In genomic region chr13:49117563-49117962, GRCm38 (mm10) we compare ENCODE assay signal across 17 mouse cellular contexts. TPM values are rescaled to one million over a fixed set of nuclear protein-coding genes. Genes with fewer than 3 reads are reported as not detected.
DNase-seq lines count a peak whose midpoint lies in the region; ATAC-seq and TF ChIP-seq lines count a peak whose summit lies in the region.
"Had no signal": no experiment of that assay in that cellular context is flagged by ENCODE, and none has a peak within 500 bp of the region (broad histone marks: within the 10 kb centered on the region; RNA-seq: fewer than 3 reads in every experiment).

No protein-coding gene starts in this region.

- H3K9me3 ChIP-seq in lung, embryonic 14.5 days (ENCODE audit: low read depth, low read length), result no peaks in the 10 kb centered on the region
- no peaks in the 10 kb centered on the region for H3K9me3 ChIP-seq in ES-Bruce4 (replicated peaks; ENCODE audit: control insufficient read depth, insufficient read depth, low read length, poor library complexity, severe bottlenecking)
- no peaks in the 10 kb centered on the region for H3K9me3 ChIP-seq in forebrain, embryonic 11.5 days (ENCODE audit: control insufficient read depth, low read length)
- H3K9me3 ChIP-seq: forebrain, embryonic 15.5 days; liver, embryonic 13.5 days; midbrain, embryonic 15.5 days had no signal

- H3K36me3 ChIP-seq in lung, embryonic 14.5 days (ENCODE audit: insufficient read depth), result no peaks in the 10 kb centered on the region
- no peaks in the 10 kb centered on the region for H3K36me3 ChIP-seq in ES-Bruce4 (ENCODE audit: control insufficient read depth, insufficient read depth, low read length, poor library complexity, severe bottlenecking)
- H3K36me3 ChIP-seq in forebrain, embryonic 11.5 days (ENCODE audit: control insufficient read depth, insufficient read depth, low read length), result no peaks in the 10 kb centered on the region
- H3K36me3 ChIP-seq: forebrain, embryonic 15.5 days; liver, embryonic 13.5 days; midbrain, embryonic 15.5 days had no signal

- no peak overlapping the region for H3K9ac ChIP-seq in lung, embryonic 14.5 days
- no peak overlapping the region for H3K9ac ChIP-seq in ES-Bruce4 (ENCODE audit: low read depth, poor library complexity, severe bottlenecking)
- no peak overlapping the region for H3K9ac ChIP-seq in forebrain, embryonic 11.5 days (ENCODE audit: low read length)
- H3K9ac ChIP-seq: forebrain, embryonic 15.5 days; hindbrain, embryonic 14.5 days; liver, embryonic 13.5 days; midbrain, embryonic 15.5 days had no signal

- 86% methylated on average over 8 of the region's 8 CpGs for WGBS in lung, embryonic 14.5 days
- 90% methylated on average over 8 of the region's 8 CpGs for WGBS in forebrain, embryonic 11.5 days

- TF ChIP-seq CTCF in lung, embryonic 14.5 days (IDR thresholded peaks at IDR 0.05; ENCODE audit: low read depth), result peak; percentile 20; the same call in 1 of the 2 replicates
- peak; percentile 26 for TF ChIP-seq CTCF in ES-Bruce4 (IDR thresholded peaks at IDR 0.05; ENCODE audit: low read depth, low read length)

- TF ChIP-seq EP300 in ES-Bruce4 (IDR thresholded peaks at IDR 0.05; ENCODE audit: insufficient read depth, low read depth, low read length), result no peak

- TF ChIP-seq POLR2A in ES-Bruce4 (IDR thresholded peaks at IDR 0.05; ENCODE audit: insufficient read depth, low read length), result no peak

- H3K4me2 ChIP-seq in lung, embryonic 14.5 days, result no peak overlapping the region
- H3K4me2 ChIP-seq in forebrain, embryonic 11.5 days (ENCODE audit: low read depth, low read length, severe bottlenecking), result no peak overlapping the region
- H3K4me2 ChIP-seq: forebrain, embryonic 15.5 days; hindbrain, embryonic 14.5 days; liver, embryonic 13.5 days; midbrain, embryonic 15.5 days had no signal

- intact Hi-C loops in heart, postnatal 36 days (cut with DNase I), result no loop called here

- H3K27ac ChIP-seq in lung, embryonic 14.5 days (ENCODE audit: low read depth), result no peak overlapping the region
- no peak overlapping the region for H3K27ac ChIP-seq in ES-Bruce4 (ENCODE audit: insufficient read depth, low read length)
- no peak overlapping the region for H3K27ac ChIP-seq in forebrain, embryonic 11.5 days (ENCODE audit: low read depth, low read length)
- H3K27ac ChIP-seq: forebrain, embryonic 15.5 days; hindbrain, embryonic 14.5 days; liver, embryonic 13.5 days; macrophage; midbrain, embryonic 15.5 days had no signal

- ATAC-seq in lung, embryonic 14.5 days (ENCODE audit: insufficient read depth), result no peak
- ATAC-seq in megakaryocyte-erythroid progenitor cell, adult 5-6 weeks (replicated peaks; ENCODE audit: low FRiP score, low TSS enrichment, poor library complexity, severe bottlenecking), result no peak
- no peak for ATAC-seq in forebrain, embryonic 11.5 days (replicated peaks; ENCODE audit: low FRiP score)
- ATAC-seq: forebrain, embryonic 15.5 days; midbrain, embryonic 15.5 days had no signal

- H3K27me3 ChIP-seq in lung, embryonic 14.5 days (ENCODE audit: insufficient read depth, low read length), result no peaks in the 10 kb centered on the region
- no peaks in the 10 kb centered on the region for H3K27me3 ChIP-seq in ES-Bruce4 (ENCODE audit: control insufficient read depth, insufficient read depth, low read length, poor library complexity, severe bottlenecking)
- no peaks in the 10 kb centered on the region for H3K27me3 ChIP-seq in forebrain, embryonic 11.5 days (ENCODE audit: control insufficient read depth, insufficient read depth, low read length)
- H3K27me3 ChIP-seq: forebrain, embryonic 15.5 days; liver, embryonic 13.5 days; midbrain, embryonic 15.5 days had no signal

- H3K4me1 ChIP-seq in lung, embryonic 14.5 days (ENCODE audit: insufficient read depth), result no peaks in the 10 kb centered on the region
- no peaks in the 10 kb centered on the region for H3K4me1 ChIP-seq in ES-Bruce4 (ENCODE audit: control insufficient read depth, insufficient read depth, low read length)
- no peaks in the 10 kb centered on the region for H3K4me1 ChIP-seq in forebrain, embryonic 11.5 days (replicated peaks; ENCODE audit: control insufficient read depth, insufficient read depth, low read length)
- H3K4me1 ChIP-seq: liver, embryonic 13.5 days had no signal

- DNase-seq in heart, adult 11 months, result peak; percentile 40
- DNase-seq in heart, postnatal 36 days, result no peak
- no peak for DNase-seq in lung, embryonic 14.5 days
- DNase-seq in lung, postnatal 36 days, result no peak
- peak; percentile 29 for DNase-seq in induced T-regulatory cell, adult 2 months (ENCODE audit: low read depth)
- no peak for DNase-seq in forebrain, embryonic 11.5 days (ENCODE audit: low spot score)
- DNase-seq: cerebellum, adult 11 months; embryo, embryonic 11 days; gastrocnemius, postnatal 25 days; kidney, adult 8-10 months; liver, embryonic 13.5 days had no signal

- no peak overlapping the region for H3K4me3 ChIP-seq in lung, embryonic 14.5 days (ENCODE audit: low read depth, low read length)
- H3K4me3 ChIP-seq in ES-Bruce4 (ENCODE audit: low read depth, low read length), result no peak overlapping the region
- H3K4me3 ChIP-seq in forebrain, embryonic 11.5 days (ENCODE audit: low read depth, low read length), result no peak overlapping the region
- H3K4me3 ChIP-seq: forebrain, embryonic 15.5 days; liver, embryonic 13.5 days; midbrain, embryonic 15.5 days had no signal

RNA-seq across cellular contexts. Expression of gene Wnk2, which starts 30.3 kb away (rescaled TPM):
- 10 to 100 TPM; 75.0 to 77.2 TPM for total RNA-seq in heart, postnatal 36 days (2021)
- 1.5 and 1.8 TPM in 2 replicates for polyA plus RNA-seq in lung, embryonic 14.5 days (2014; fragmentation: Nextera tagmentation; extraction: Ambion mirVana)
- polyA plus RNA-seq in ES-Bruce4 (2011; ENCODE audit: insufficient read depth, insufficient read length, low read depth, missing spikeins), result 6.1 and 7.9 TPM in 2 replicates
- 0.24 TPM in 1 of 2 replicates, not detected in the other for total RNA-seq in megakaryocyte-erythroid progenitor cell, adult 5-6 weeks (2014; fragmentation: Nextera tagmentation)
- not detected in 2 replicates for total RNA-seq in megakaryocyte-erythroid progenitor cell, adult 5-6 weeks (2017)
- polyA plus RNA-seq in forebrain, embryonic 11.5 days (2014; fragmentation: Nextera tagmentation; extraction: Ambion mirVana), result 10.3 and 10.7 TPM in 2 replicates
- polyA plus RNA-seq: macrophage had no signal

Comparison
In these comparisons a context has a peak if more than half of its experiments do, and no peak if none do; other contexts are left out.
1. DNase-seq: peak in heart, adult 11 months (single experiment) and induced T-regulatory cell, adult 2 months (single experiment); none in heart, postnatal 36 days (0 of 2), lung, embryonic 14.5 days (single experiment), lung, postnatal 36 days (single experiment) and forebrain, embryonic 11.5 days (single experiment).